Mouse (Mus musculus) forebrain, embryonic 16.5 days (tissue): ENCODE measurements around the gene Rad52. TPM values are rescaled to one million over a fixed set of nuclear protein-coding genes. Genes with fewer than 3 reads are reported as not detected.

Experiments
- ATAC-seq: fragments of 200-750 bp; cut with Nextera tagmentation; 2 replicates; pipeline ENCODE4 v1.8.0; 2017; ENCODE audit warnings: mild to moderate bottlenecking, moderate library complexity
- H3K27ac ChIP-seq: fragments of 300-500 bp; sonication (generic); 2 replicates; pipeline ENCODE4 v1.5.1; 2014; ENCODE audit warnings: low read length, control low read depth
- H3K27me3 ChIP-seq: fragments of 300-500 bp; sonication (generic); replicated peaks from 2 replicates; pipeline ENCODE4 v1.6.1; 2014; ENCODE audit warnings: low read length; ENCODE audit not compliant: control insufficient read depth, insufficient read depth
- H3K36me3 ChIP-seq: fragments of 300-500 bp; sonication (generic); 2 replicates; pipeline ENCODE4 v1.6.1; 2014; ENCODE audit not compliant: control insufficient read depth, insufficient read depth
- H3K4me1 ChIP-seq: fragments of 300-500 bp; sonication (generic); replicated peaks from 2 replicates; pipeline ENCODE4 v1.6.1; 2014; ENCODE audit warnings: low read length; ENCODE audit not compliant: control insufficient read depth, insufficient read depth
- H3K4me2 ChIP-seq: fragments of 300-500 bp; sonication (generic); 2 replicates; pipeline ENCODE4 v1.6.1; 2014; ENCODE audit warnings: mild to moderate bottlenecking, low read length, control low read depth
- H3K4me3 ChIP-seq: fragments of 300-500 bp; sonication (generic); replicated peaks from 2 replicates; pipeline ENCODE4 v1.5.1; 2014; ENCODE audit warnings: mild to moderate bottlenecking, low read length, control low read depth
- H3K9ac ChIP-seq: fragments of 300-500 bp; sonication (generic); replicated peaks from 2 replicates; pipeline ENCODE4 v1.6.1; 2014; ENCODE audit warnings: low read depth, low read length, control low read depth
- H3K9me3 ChIP-seq: fragments of 300-500 bp; sonication (generic); 2 replicates; pipeline ENCODE4 v1.6.1; 2016; ENCODE audit warnings: low read length; ENCODE audit not compliant: control insufficient read depth
- WGBS: fragments of 180-500 bp; shearing (Covaris S2); extraction: QIAGEN DNeasy Blood & Tissue Kit; methylation state at CpG from one replicate; pipeline ENCODE4 v1.1.7; 2014; 5-methylcytosine and 5-hydroxymethylcytosine counted together
- polyA plus RNA-seq: library from polyadenylated mRNA; unstranded; fragments of >200 nt; fragmentation: Nextera tagmentation; extraction: Ambion mirVana; gene quantifications from 2 replicates; pipeline ENCODE4 v1.2.1, GENCODE M21; 2015

Rad52 gene
- polyA plus RNA-seq, 1 experiment from 2014 or later: 29.7 TPM

- no peak overlapping the region for H3K4me3 ChIP-seq
- H3K9me3 ChIP-seq: no peaks in the 10 kb centered on the region
- WGBS: 80% methylated on average over 5 of the region's 5 CpGs
- H3K4me2 ChIP-seq: no peak overlapping the region
- H3K27ac ChIP-seq: no peak overlapping the region
- ATAC-seq: no peak
- no peaks in the 10 kb centered on the region for H3K36me3 ChIP-seq
- H3K27me3 ChIP-seq: no peaks in the 10 kb centered on the region
- peaks cover 7% of the 10 kb centered on the region for H3K4me1 ChIP-seq
- H3K9ac ChIP-seq: no peak overlapping the region
These were observed 3.0 kb downstream of the Rad52 start for GRCm38 (mm10) chr6:119905461-119905860.

DNA sequence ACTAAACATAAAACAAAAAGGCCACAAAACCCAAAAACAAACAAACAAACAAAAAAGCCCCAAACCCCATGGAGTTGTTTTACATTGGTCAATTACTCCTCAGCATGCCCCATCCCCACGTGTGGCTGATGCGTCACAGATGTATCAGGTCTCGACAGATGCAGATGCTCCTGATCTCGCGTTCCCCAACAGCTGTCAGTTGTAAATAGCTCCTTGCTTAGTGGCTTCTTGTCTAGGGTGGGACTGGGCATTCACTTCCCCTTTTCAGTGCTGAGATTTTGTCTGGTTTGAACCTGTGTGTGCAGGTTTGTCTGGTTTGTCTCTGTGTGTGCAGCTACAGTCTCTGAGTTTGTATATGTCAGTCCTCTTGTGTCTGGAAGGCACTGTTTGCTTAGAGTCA lies 9.5 kb downstream of the Rad52 start:
- no peaks in the 10 kb centered on the region for H3K9me3 ChIP-seq
- 76% methylated on average over 5 of the region's 5 CpGs for WGBS
- no peaks in the 10 kb centered on the region for H3K4me1 ChIP-seq
- H3K4me3 ChIP-seq: no peak overlapping the region
- H3K4me2 ChIP-seq: no peak overlapping the region
- H3K27me3 ChIP-seq: no peaks in the 10 kb centered on the region
- H3K36me3 ChIP-seq: peaks cover 15% of the 10 kb centered on the region
- no peak overlapping the region for H3K9ac ChIP-seq
- no peak overlapping the region for H3K27ac ChIP-seq
- no peak for ATAC-seq

DNA sequence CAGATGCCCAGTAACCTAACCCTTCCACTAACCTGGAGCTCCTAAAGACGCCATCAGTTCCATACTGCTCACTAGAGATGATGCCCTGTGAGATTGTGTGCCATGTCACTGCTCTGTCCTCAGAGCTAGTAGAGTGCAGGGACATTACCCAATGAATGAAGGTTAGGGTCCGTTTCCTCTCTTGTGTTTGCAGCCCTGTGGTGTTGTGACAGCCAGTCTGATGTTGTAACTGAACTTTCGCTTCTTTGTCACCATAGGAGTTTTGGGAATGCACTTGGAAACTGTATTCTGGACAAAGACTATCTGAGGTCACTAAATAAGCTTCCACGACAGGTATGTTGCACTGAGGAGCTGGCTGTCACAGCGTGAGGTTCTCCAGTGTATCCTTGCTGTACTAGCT lies 13.2 kb downstream of the Rad52 start:
- H3K36me3 ChIP-seq: peaks cover 30% of the 10 kb centered on the region
- WGBS: 89% methylated on average over 5 of the region's 5 CpGs
- no peak for ATAC-seq
- H3K4me1 ChIP-seq: no peaks in the 10 kb centered on the region
- no peak overlapping the region for H3K27ac ChIP-seq
- no peak overlapping the region for H3K4me3 ChIP-seq
- H3K9me3 ChIP-seq: no peaks in the 10 kb centered on the region
- no peak overlapping the region for H3K4me2 ChIP-seq
- H3K9ac ChIP-seq: no peak overlapping the region
- no peaks in the 10 kb centered on the region for H3K27me3 ChIP-seq

GRCm38 (mm10) chr6:119918561-119919181 lies 16.2 kb downstream of the Rad52 start:
- Histone ChIP-seq H3K36me3 (peaks cover 29% of the 10 kb centered on the region), H3K9me3 (no peaks in the 10 kb centered on the region), H3K4me3 (no peak overlapping the region), H3K4me1 (peaks cover 1% of the 10 kb centered on the region; the same call in 1 of the 2 replicates), H3K27me3 (no peaks in the 10 kb centered on the region), H3K9ac (no peak overlapping the region), H3K27ac (no peak overlapping the region), H3K4me2 (no peak overlapping the region)
- no peak for ATAC-seq
- WGBS: 91% methylated on average over 16 of the region's 16 CpGs

GRCm38 (mm10) chr6:119922136-119922535 lies 19.6 kb downstream of the Rad52 start:
- no peak for ATAC-seq
- Histone ChIP-seq H3K9ac (no peak overlapping the region), H3K4me1 (peaks cover 4% of the 10 kb centered on the region; the same call in 1 of the 2 replicates), H3K4me3 (no peak overlapping the region), H3K27me3 (no peaks in the 10 kb centered on the region), H3K4me2 (no peak overlapping the region), H3K27ac (no peak overlapping the region), H3K9me3 (no peaks in the 10 kb centered on the region), H3K36me3 (peaks cover 27% of the 10 kb centered on the region)
- 83% methylated on average over 3 of the region's 3 CpGs for WGBS

GRCm38 (mm10) chr6:119922544-119922943 lies 20.0 kb downstream of the Rad52 start:
- Histone ChIP-seq H3K4me1 (peaks cover 4% of the 10 kb centered on the region; the same call in 1 of the 2 replicates), H3K4me2 (no peak overlapping the region), H3K9ac (no peak overlapping the region), H3K36me3 (peaks cover 28% of the 10 kb centered on the region), H3K27ac (no peak overlapping the region), H3K9me3 (no peaks in the 10 kb centered on the region), H3K27me3 (no peaks in the 10 kb centered on the region), H3K4me3 (no peak overlapping the region)
- no peak for ATAC-seq
- 88% methylated on average over 4 of the region's 4 CpGs for WGBS

DNA sequence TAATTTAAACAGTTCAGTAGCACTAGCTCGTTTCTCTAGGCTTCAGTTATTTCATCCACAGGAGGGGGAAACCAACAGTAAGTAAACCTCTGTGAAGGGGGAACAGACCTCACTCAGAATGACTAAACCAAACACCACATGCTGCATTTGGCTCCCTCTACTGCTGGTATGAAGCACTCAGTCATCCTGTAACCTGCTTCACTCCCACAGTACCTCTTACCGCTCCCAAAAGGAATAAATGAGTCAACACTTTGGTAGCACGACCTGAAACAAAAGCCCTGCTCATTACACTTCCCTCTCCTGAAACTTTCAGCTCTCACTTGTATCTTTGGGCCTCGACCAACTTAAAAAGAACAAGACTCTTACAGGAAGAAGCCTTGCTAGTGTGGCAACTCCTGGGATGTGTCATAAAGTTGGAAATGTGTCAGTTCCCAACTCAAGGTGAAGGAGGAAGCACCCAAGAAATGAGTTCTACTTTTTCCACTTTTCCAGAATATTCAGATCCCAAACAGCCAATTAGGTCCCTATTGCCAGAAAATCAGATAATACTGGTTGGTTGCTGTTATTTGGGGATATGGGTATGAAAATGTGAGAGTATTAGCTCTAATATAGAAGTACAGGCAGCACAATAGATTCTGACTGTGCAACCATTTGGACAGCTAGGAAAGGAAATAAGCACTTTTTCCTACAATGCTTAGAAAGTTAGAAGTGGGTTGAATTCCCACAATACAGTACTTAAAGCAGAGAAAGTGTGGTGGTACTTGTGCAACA lies 21.9 kb downstream of the Rad52 start:
- peaks cover 22% of the 10 kb centered on the region for H3K36me3 ChIP-seq
- peak; percentile 72 for ATAC-seq

More for the DNA sequence above, 21.9 kb downstream of the Rad52 start:
- peaks cover 4% of the 10 kb centered on the region; the same call in 1 of the 2 replicates for H3K4me1 ChIP-seq
- no peak overlapping the region for H3K4me3 ChIP-seq
- no peaks in the 10 kb centered on the region for H3K9me3 ChIP-seq
- H3K27ac ChIP-seq: no peak overlapping the region
- H3K4me2 ChIP-seq: no peak overlapping the region
- H3K9ac ChIP-seq: no peak overlapping the region
- WGBS: 41% methylated on average over 4 of the region's 4 CpGs
- no peaks in the 10 kb centered on the region for H3K27me3 ChIP-seq

Other genes with a start within 250 kb of the Rad52 start
- gene Erc1, start 54.5 kb upstream of the Rad52 start, polyA plus RNA-seq: 41.8 and 43.2 TPM in 2 replicates
- 40.4 and 53.9 TPM in 2 replicates for gene Wnk1, start 136.0 kb downstream of the Rad52 start, polyA plus RNA-seq
- gene Ninj2, start 190.7 kb downstream of the Rad52 start, polyA plus RNA-seq: not detected in 2 replicates